Mouse (Mus musculus) v-Abl transformed pro-B cells (cell line): ENCODE data around the gene Krtap8-1.

Experiments
- in situ Hi-C, 2 experiments: fragments of 400-800 bp; cut with MboI; formaldehyde crosslinking; loops; one replicate each; pipeline ENCODE4 v1.15.1; 2025; ENCODE audit not compliant: unreplicated experiment in 2 of 2

The Krtap8-1 gene

DNA sequence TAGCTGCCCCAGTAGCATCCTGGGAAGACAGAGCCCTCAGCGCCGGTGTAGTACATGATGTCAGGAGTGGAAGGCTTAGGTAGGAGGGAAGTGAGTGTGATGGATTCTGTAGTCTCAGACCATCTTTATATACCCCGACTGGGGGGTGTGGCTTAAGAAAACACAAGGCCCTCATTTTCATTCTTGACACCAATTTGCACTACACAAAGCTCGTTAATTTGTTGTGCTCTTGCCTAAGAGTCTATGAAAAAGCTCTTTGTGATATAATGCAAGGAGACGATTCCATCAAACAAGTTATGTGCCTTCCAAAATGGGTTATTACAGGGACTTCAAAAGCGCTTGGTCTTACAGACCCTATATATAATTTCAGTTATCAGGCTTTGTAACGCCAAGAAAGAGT lies at the start of gene Krtap8-1:
Gene Krtap8-1 (minus strand): TSS at position 101 of the 400 bp plus-strand sequence.
- in situ Hi-C loops = no loop called here

DNA sequence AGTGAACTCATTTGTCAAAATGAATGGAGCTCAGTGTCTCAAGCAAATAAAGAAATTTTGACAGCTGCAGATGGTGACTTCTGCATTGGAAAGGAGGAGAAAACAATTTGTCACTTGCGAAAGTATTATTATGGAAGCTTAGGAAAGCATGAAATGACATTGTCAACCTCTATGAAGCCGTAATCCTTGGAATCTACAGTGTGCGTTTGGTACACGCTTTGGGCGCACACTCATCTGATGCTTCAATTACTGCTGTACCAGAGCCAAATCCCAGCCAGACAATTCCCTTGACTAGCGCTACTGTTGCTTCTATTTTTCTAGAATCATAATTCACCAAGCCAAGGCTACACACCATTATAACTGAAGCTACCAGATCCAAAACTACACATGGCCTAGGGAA lies 49.6 kb upstream of the Krtap8-1 start:
- in situ Hi-C loops = no loop called here

DNA sequence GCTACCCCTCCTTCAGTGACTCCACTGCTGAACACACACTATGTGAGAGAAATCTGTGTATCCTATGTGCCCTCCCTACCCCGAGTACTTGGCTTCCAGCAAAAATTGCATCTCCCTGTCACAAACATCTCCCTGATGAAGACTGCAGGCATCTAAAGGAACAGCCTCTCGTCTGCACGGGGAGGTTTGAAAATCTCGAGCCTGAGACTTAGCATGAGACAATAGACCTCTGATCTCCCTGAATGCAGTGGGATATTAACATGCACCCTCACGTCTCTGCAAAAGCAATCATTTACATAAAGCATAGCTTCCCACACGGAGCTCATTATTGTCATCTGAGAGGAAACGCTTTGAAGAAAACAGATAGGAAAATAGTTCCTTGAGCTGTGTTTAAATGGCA lies 42.8 kb upstream of the Krtap8-1 start:
- in situ Hi-C loops = no loop called here

DNA sequence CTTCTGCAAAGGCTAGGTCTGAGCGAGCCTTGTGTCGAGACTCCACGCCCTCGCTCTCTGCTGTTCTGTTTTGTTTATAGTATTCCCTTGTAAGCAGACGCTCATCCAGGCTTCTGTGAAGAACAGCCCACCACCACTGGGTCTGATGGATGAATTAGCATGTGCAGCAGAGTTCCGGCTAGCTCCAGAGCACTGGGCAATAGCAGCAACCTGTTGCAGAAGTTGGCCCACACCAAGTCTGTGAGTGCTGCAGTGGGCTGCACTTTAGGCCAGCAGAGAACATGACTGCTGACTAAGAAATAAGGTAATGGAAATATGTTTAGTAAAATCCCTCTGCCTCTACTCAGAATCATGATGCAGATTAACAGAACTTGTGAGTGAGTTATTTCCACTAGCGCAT lies 42.1 kb upstream of the Krtap8-1 start:
- in situ Hi-C loops = no loop called here

DNA sequence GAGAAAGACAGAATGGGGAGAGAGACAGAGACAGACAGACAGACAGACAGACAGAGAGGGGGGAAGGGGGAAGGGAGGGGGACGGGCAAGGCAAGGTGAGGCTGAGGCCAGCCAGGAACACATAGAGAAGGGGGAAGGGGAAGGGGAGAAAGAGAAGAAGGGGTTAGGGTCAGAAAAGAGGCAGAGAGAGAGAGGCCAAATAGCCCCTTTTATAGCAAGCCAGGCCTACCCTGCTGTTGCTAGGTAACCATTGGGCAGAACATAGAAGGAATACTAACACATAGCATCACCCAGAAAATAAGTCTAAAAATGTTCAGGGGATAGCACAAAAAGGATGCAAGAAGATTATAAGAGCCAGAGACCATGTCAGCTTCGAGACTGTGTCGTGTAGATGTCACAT lies 40.6 kb upstream of the Krtap8-1 start:
- in situ Hi-C loops = no loop called here

DNA sequence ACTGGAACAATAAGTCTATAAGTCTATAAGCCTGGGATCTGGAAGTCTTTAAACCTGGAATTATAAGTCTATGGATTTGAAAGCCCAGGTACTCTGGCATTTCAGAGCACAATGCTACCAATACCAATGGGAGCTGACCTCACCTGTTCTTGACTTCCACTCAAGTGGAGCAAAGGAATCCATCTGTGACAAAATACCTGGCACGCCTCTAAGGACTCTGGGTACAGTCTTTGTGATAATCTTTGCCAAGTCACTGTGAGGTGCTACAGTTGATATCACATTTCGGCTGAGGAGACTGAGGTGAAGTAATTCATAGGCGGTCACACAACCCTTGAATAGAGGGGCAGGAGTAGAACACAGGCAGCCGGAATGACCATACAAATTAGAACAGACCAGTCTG lies 33.2 kb upstream of the Krtap8-1 start:
- in situ Hi-C loops = loop anchor here in 1 of 2 experiments (25.0 kb wide), 1 partner anchor 1684 kb away; no protein-coding TSS in a partner anchor

DNA sequence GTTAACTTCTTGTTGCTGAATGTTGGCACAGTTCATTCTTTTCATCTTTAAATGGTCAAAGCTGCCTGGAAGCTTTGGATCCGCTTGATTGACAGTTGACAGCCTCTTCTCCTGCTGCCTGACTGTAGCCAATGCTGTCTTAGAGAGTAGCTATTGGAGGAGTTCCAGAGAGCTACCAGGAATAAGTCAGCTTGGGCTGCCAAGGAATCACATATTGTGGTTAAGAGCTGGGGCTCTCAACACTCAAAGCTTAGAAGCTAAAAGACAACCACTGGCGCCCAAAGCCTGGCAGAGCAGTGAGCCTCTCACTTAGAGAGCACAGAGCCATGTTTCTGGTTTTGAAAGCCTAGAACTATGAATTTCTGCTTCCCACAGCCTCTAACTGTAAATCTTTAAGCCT lies 32.8 kb upstream of the Krtap8-1 start:
- in situ Hi-C loops = loop anchor here in 1 of 2 experiments (25.0 kb wide), 1 partner anchor 1683 kb away; no protein-coding TSS in a partner anchor

DNA sequence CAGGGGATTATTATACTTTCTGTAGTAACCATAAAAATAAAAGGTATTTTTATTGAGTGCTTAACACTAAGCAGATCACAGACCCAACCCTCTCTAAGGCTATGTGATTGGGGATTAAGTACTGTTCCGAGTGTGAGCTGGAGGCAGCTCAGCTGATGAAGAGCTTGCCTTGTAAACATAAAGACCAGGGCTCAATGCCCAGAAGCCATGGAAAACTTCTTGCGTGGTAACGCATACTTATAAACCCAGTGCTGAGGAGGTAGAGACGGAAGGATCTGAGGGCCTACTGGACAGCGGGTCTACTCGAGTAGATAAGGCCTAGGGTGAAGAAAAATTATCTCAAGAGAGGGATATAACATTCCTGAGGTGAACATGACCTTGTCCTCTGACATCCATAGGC lies 32.3 kb upstream of the Krtap8-1 start:
- in situ Hi-C loops = loop anchor here in 1 of 2 experiments (25.0 kb wide), 1 partner anchor 1683 kb away; no protein-coding TSS in a partner anchor

DNA sequence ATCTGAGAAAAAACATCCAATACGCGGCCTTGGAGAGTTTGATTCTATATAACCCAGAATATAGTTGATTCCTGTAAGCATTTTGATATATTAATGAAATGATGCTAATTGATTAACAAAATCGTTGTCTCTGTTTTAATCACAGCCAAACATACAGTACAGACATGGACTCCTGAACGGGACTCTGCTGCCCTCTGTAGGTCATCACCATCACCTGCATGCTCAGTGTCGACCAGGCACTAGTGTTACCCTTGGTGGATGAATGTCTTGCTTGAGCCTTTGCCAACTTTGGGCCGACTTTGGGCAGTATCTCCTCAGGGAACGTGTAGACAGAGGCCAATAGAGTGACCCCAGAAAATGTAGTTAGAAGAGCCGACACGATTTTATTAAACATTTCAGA lies 29.9 kb upstream of the Krtap8-1 start:
- in situ Hi-C loops = loop anchor here in 1 of 2 experiments (25.0 kb wide), 1 partner anchor 1680 kb away; no protein-coding TSS in a partner anchor

DNA sequence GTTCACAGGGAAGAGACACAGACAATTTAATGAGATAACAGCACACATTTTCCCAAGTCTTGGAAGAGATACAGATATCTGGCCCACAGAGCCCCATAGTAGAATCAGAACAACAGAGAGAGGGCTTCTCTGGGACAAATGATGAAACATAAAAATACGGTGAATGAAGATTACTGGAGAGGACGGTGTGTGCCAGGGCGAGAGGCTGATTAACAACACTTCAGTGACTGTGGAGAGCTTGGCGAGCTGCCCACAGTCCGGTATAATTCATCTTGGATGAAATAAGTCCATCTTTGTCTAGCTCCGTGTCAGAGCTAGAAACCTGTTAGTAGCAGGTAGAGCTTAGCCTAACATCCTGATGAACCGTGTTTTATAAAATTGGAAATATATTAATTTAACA lies 25.7 kb upstream of the Krtap8-1 start:
- in situ Hi-C loops = loop anchor here in 1 of 2 experiments (25.0 kb wide), 1 partner anchor 1676 kb away; no protein-coding TSS in a partner anchor

DNA sequence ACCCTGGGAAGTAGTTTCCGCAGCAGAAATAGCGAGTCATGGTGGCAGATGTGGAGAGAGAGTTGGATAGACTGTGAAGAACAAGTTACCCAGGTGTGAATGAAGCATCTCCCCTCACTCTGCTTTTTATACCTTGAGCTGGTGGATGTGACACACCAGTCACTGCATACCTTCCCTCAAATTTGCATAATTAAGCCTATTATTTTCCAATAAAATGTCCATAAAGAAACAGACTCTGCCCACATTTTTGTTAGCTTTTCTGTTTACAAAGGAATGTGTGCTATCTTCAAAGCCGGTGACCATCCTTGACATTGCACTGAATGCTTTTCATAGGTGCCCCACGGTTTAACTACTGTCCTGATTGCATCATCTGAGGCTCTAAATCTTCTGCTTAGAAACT lies 20.5 kb upstream of the Krtap8-1 start, which contains the start of gene Krtap7-1:
Gene Krtap7-1 (minus strand): TSS at position 101 of the 400 bp plus-strand sequence.
- in situ Hi-C loops = loop anchor here in 1 of 2 experiments (25.0 kb wide), 1 partner anchor 1671 kb away; no protein-coding TSS in a partner anchor

DNA sequence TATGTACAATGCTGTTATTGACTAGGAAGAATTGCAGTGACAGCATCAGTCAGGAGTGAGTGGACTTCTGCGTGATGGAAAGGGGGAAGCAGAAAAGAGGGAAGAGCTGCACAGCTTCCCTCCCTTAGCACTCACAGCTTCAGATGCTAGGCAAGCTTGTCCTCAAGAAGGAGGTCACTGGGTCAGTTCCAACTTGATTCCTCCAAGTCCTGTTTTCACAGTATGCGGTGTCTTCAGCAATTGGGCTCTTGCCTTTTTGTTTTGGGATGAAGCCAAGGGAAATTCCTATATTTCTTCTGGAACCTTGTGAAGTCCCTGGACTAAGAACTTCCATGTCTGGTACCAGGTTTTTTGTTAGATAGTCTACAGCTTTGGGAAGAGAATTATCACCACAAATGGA lies 15.8 kb upstream of the Krtap8-1 start:
- in situ Hi-C loops = loop anchor here in 1 of 2 experiments (25.0 kb wide), 1 partner anchor 1666 kb away; no protein-coding TSS in a partner anchor

DNA sequence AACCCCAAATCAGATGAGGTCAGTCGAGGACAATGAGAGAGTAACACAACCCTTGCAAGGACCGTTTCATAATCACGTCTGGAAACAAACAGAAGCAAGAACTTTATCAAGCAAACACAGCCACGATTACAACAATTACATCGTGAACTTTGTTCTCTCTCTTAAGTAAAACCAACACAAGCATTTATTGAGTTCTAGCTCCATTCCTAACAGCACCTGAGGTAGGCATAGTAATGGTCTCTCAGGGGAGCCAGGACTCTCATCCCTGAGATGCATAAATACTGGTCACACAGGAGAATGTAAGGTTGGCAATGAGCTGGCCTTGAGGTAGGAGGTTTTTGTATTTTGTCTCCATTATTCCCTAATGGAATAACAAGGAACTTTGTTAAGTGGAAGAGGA lies 14.1 kb upstream of the Krtap8-1 start:
- in situ Hi-C loops = loop anchor here in 1 of 2 experiments (25.0 kb wide), 1 partner anchor 1665 kb away; no protein-coding TSS in a partner anchor

DNA sequence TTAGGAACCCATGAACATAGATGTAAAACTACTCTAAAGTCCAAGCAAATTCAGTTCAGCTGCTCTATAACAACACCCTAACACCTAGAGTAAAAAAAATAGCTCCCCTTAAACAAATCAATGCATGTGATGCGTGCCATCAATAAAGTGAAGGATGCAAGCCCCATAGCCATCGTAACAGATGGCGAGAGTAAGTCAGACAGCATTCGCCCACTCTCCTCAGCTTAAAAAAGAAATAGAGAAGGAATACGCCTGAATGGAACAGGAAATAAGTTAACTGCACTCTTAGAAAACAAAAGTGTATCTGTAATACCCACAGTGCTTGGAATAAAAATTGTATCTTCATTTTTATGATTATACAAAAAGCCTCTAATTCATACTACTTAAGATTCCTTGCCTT lies 9.2 kb upstream of the Krtap8-1 start:
- in situ Hi-C loops = no loop called here

DNA sequence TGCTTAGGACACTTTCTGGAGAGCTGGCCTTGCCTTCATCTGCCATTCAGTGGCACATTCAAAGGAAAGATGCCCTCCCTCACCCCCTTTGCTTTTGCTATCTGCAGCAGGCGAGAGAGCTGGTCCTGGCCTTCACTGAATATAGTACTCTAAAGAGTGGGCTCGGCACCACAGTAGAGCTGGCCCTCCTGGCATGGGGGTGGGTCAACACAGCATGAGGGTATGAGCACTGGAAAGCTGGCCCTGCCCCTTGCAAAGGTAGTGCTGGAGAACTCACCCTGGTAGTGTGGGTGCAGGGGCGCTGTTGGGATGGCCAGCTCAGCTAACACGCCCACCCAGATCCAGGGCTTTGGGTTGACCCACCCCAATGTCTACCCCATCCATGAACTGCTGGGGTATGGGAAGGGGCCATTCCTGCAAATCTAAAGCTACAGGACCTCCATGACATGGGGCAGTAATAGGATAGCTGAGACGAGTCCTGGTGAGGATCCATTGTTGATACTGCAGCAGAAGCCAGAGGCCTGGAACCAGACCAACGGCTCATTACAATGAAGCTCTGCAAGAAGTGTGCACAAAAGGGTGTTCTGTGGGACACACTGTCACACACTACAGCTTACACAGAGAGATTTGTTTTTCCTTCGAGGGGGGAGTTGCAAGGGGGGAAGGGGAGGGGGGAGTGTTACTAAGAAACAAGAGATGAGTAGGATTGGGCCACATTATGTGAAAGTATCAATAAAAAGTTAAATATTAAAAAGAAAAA lies 7.8 kb upstream of the Krtap8-1 start:
- in situ Hi-C loops = no loop called here

DNA sequence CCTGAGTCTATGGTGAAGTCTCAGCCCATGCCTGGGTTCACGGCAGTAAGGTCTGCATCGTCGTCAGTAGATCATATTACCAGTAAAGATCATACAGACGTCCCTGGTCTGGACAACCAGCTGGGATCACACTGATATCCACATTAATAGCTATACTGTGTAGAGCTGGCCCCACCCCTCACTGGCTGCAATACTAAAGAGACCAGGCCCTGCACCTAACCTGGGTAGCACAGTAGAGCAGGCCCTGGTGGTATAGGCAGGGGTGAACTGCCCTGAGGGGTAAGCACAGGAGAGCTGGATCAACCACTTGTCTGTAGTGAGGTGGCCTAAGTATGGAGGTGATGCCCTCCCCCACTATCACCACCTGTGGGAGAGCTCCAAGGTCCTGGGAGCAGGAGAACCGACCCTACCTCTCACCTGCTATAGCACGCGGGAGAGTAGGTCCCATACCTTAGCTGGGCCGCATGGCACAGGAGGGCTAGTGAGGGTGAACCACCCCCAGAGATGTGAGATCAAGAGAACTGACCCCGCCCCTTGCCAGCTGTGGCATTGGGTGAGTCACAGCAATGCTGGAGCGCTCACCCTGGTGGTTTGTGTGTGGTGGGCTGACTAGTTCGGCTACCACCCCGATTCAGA lies 10.0 kb downstream of the Krtap8-1 start:
- in situ Hi-C loops = no loop called here

DNA sequence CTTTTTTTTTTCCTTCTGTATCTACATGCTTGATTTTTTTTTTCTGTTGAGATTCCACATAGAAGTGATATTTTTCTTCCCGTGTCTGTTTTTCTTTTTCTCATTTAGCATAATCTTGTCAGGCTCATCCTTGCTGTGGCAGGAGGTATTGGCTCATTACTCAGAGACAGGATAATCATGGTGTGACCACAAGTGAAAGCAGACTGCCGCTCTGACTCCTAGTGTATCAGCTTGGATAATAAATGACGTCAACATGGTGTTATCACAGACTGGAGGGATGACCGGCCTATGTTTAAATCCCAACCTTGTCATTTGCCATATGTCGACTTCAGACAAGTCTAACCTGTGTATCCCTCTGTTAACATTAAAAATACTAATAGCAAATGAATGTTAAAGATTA lies 26.6 kb downstream of the Krtap8-1 start:
- in situ Hi-C loops = no loop called here
